Mouse (Mus musculus): ENCODE measurements around the gene Celf5.

Celf5 gene

GRCm38 (mm10) chr10:81474461-81474860 lies 8.0 kb downstream of the Celf5 start:
- no peak for DNase-seq (ENCODE audit: low read depth, low spot score)

- DNase-seq (ENCODE audit: low read depth, low spot score), result peak; percentile 42
These were observed 9.5 kb downstream of the Celf5 start for GRCm38 (mm10) chr10:81473003-81473451.

- no peak for DNase-seq (ENCODE audit: low read depth, low spot score)
These were observed 10.0 kb downstream of the Celf5 start for GRCm38 (mm10) chr10:81472403-81473002.

DNA sequence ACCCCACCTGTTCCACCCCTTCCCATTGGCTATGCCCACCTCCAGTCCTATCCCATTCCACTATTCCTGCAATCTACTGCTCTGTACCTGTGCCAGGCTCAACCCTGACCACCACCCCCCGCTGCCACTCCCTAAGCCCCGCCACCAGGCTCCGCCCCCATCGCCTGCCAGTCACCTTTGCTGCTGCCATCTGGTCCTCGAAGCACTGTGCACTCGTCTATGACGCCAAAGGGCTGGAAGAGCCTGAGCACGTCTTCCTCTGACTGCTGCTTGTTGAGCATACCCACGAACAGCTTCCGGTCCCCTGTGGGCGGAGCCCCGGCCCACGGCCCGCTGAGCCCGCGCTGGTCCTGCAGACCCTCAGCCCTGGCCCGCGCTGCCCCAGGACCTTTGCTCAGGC lies 12.1 kb downstream of the Celf5 start:
- no peak for DNase-seq (ENCODE audit: low read depth, low spot score)

GRCm38 (mm10) chr10:81469253-81469652 lies 13.3 kb downstream of the Celf5 start:
- no peak for DNase-seq (ENCODE audit: low read depth, low spot score)

DNA sequence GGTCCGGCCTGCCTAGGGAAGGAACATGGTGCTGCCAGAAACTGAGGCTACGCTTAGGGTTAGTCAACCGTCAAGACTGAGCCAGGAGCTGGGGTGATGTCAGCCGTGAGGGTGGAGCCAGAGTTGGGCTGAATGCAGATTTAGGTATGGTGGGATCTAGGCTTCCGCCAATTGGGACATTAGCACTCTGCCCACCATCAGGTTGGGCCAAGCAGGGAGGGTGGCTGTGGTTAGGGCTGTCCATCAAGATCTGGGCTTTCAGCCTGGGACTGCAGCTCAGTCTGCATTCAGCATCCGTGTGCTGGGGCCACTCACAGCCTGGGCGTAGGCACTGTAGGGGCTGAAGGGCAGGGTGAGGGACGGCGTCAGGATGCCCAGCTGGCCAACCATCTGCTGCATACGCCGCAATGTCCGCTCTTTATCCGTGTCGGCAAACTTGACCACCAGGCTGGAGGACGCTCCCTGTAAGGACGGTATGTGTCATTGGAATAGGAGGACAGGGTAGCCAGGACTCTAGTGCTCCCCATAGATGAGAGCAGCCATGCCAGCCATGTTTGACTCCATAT lies 14.8 kb downstream of the Celf5 start:
- DNase-seq (ENCODE audit: low read depth, low spot score), result no peak

GRCm38 (mm10) chr10:81466881-81467280 lies 15.6 kb downstream of the Celf5 start:
- no peak for DNase-seq (ENCODE audit: low read depth, low spot score)

- DNase-seq (ENCODE audit: low read depth, low spot score), result no peak
These were observed 16.4 kb downstream of the Celf5 start for GRCm38 (mm10) chr10:81466066-81466465.

GRCm38 (mm10) chr10:81465265-81465645 lies 17.3 kb downstream of the Celf5 start:
- DNase-seq (ENCODE audit: low read depth, low spot score), result no peak

DNA sequence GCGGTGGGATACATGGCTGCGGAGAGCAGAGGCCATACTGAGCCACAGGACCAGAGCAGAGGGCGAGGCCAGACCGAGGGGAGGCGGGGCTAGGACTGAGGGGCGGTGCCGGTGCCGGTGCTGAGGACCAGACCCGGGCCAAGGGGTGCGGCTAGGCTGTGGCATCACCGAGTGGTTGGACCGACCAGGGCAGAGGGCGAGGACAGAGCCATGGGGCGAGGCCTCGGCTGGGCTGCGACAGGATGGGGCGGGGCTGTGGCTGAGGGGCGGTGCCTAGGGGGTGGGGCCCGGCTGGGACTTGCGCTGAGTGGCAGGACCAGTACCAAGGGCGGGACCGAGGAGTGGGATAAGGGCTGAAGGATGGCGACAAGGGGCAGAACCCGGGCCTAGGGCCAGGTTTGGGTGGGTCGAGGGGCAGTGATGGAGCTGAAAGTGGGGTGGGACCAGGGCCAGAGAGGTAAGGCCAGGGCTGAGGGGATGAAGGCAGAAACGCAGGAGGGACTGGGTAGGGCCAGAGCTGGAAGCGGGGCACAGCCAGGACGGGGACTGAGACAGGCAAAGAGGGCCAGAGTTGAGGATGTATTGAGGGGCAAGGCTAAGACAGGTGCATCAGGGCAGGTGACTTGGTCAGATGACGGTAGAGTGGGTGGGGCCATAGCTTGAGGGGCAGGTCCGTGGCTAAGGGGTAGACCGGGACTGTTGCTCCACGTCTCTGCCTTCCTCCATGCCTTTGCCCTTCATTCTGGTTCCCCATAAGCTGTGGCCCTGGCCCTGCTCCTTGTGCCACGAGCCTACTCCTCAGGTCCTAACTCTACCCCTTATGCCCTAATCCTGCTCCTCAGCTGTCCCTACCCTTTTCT lies 17.9 kb downstream of the Celf5 start:
- DNase-seq (ENCODE audit: low read depth, low spot score), result no peak

GRCm38 (mm10) chr10:81463531-81463930 lies 19.0 kb downstream of the Celf5 start:
- no peak for DNase-seq (ENCODE audit: low read depth, low spot score)

DNA sequence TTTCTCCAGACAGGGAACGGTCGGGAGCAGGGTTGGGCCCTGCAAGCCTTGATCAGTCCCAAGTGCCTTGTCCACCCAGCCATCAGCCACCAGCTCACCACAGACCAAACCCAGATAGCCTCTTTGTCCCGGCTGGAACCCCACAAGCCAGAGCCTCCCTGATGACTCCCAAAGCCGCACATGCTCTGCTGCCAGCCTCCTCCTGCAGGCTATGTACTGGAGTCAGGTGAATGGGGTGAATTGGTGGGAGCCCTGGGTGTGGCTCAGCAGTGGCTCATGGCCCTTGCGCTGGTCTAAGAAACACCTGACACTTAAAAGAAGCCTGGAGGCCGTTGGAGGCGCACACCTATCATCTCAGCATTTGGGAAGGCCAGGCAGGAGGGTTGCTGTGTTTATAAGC lies 19.6 kb downstream of the Celf5 start:
- DNase-seq (ENCODE audit: low read depth, low spot score), result no peak

DNA sequence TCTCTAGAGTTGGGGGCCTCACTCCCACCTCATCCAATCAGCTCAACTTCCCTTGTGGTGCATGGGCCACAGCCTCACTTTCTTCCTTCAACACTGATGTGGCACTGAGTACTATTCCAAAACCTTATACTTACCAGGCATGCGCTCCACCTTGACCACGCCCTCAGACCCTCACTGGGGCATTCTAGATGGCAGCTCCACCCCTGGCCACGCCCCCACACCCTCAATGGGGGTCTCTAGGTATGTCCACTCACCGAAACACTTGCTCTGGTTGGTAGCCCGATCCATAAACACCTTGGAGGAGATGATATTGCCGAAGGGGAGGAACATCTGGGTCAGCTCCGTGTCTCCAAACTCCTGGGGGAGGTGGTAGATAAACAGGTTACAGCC lies 20.1 kb downstream of the Celf5 start:
- DNase-seq (ENCODE audit: low read depth, low spot score), result no peak

DNA sequence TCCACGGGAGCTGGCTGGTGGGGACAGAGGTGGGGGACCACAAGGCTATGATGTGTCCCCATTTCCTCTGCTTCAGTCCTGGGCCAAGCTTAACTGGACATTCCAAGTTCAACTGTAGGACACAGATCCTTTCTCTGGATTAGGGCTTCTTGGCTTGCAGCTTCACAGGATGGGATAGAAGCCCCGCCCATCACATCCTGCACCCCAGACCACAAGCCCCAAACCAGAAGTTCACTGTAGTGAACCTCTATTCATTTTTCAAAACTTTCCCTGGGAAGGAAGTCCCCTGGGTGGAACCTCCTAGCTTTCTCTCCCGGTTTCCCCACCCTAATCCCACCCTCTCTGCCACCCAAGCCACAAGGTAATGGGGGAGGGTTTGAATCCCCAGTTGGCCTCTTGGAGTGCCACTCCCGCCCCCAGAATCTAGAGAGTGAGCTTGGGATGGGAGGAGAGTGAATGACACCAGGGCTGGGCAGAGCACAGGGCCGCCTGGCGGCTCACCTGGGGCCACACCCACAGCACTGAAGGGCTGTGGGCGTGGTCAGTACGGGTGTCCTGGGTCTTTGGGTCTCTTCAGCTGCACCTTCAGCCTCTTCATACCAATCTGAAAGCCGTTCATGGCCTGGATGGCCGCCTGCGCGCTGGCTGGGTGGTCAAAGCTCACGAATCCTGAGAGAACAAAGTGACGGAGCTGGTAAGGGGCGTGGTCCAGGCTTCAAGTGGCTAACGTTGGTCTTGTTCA lies 20.7 kb downstream of the Celf5 start:
- no peak for DNase-seq (ENCODE audit: low read depth, low spot score)

DNA sequence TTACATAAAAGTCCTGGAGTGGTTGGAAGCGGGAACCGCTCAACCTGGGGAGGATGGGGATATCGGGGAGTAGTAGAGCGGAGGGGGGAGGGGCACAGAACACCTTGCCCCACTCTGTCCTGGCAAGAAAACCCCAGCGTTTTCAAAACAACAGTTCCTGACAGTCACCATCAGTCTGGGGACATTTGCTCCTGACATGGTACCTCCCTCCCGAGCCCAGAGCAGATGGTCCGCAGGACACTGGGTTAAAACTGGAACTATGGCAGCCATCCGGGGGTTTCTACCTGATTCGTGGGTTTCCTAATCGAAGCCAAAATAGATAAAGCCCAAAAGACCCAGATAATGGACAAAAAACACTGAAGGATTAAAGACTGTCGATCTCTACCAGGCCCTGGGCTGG lies 21.6 kb downstream of the Celf5 start:
- no peak for DNase-seq (ENCODE audit: low read depth, low spot score)

DNA sequence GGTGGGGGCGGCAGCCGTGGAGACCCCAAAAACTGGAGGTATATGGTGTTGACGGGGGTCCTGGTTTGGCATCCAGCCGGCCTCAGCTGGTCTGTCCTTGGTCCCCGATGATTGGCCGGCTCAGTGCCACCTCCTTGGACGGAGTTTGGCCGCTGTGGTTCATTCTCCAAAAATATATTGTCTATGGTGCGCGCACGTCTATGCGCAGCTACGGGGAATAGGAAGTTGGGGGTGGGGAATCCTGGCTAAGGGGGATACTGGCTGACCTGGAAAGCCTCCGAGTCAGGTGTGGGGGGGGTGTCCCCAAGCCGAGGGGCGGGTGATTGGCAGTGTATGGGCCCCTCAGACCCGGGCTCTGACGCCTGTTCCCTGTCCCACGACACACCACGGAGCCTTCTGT lies 22.0 kb downstream of the Celf5 start:
- no peak for DNase-seq (ENCODE audit: low read depth, low spot score)

DNA sequence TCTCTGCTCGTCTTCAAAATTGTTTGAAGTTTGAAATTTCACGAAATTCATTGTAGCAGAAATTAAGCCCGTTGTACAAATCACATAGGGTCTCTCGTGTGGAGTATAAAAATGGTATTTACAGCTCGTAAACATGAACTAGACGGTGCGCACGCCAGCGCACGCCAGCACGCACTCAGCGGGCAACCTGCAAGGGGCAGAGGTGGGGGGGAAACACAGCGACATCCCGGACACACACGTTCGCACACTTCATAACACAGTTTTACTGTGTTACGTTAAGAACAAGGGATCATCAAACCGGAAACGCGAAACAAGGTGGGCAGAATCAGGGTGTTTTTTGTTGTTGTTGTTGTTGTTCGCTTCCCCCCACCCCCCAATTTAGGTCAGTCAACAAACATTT lies 23.1 kb downstream of the Celf5 start:
- DNase-seq (ENCODE audit: low read depth, low spot score), result no peak

- no peak for DNase-seq (ENCODE audit: low read depth, low spot score)
These were observed 24.2 kb downstream of the Celf5 start for GRCm38 (mm10) chr10:81458267-81458666.

DNA sequence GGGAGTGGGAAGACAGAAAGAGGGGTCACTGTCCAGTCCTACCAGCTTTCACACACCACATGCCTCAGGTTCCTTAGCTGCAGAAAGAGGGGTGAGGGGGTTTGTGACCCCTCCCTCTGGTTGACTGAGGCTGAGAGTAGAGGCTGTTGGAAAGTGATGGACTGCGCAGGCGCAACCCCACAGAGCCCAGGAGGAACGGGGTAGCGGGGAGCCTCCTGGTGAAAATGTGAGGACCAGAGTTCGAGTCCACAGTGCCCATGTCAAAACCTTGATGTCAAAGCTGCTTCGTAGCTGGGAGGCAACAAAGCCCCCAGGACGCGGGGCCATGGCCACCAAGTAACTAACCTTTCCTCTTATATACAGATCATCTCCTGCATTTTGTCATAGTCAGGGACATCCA lies 24.9 kb downstream of the Celf5 start:
- DNase-seq (ENCODE audit: low read depth, low spot score), result no peak

- DNase-seq (ENCODE audit: low read depth, low spot score), result no peak
These were observed 25.4 kb downstream of the Celf5 start for GRCm38 (mm10) chr10:81456983-81457563.

DNA sequence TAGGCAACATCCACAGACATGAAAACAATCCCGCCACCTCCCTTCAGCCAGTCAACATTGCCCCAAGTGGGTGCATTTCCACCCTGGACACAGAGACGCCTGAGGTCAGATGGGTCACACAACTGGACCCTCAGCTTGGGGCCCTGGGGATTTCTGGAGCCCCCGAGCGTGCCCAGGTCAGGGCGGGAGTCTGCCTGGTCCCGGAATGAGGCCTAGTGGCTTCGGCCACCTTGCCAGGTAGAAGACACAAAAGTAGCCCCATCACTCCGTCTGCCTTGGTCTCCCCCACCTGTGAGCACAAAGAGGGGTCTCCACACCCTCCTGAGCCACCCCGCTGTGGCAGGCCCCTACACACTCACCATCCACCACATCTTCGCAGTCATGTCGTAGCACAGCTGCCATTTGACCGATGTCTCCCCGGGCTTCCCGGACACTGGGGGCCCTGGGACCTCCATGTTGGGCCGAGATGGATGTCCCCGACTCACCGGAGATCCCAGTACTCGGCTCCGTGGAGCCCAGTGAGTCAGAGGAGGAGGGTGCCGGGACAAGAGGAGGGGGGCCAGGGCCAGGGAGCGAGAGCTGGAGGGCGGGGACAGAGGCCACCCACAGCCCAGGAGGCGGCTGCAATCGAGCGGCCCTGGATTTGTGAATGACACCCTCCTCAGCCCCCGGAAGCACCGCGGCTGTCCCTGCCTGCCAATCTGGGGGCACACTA lies 27.2 kb downstream of the Celf5 start, which contains the start of gene Nfic:
Gene Nfic, minus strand, starts transcription at position 455 of the 715 bp plus-strand sequence.
- no peak for DNase-seq (ENCODE audit: low read depth, low spot score)
